Mouse (Mus musculus): ENCODE data around the gene Spsb1.

Gene Spsb1

DNA sequence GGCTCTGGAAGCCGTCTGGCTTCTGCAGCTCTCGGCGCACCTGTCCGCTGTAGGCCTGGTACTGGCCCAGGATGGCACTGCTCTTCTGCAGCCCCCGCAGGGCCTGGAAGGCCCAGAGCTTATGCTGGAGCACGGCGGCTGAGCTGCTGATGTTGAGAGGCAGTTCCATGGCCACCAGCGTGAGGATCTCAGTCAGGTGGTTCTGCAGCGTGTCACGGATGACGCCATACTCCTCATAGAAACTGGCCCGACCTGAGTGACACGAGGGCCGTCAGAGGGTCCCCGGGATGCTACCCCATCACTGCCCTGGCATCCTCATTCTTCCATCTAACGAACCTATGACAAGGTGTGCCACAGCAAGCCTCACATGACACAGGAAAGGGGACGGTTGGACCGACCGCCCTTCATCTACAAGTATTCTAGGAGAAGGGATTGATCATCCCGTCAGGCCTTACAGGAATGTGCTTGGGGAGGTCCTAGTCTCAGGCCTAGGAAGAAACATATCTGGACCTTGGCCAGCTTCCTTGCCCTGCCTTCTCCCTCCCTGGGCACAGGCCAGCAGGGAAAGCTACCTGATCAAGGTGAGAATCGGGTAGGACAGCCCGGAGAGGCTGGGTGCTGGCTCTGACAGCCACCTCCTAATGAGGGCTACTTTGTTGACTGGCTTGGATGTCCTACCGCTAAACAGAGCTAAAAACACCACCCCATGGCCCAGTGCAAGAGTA lies 29.2 kb upstream of the Spsb1 start:
- peak; percentile 36 for DNase-seq

DNA sequence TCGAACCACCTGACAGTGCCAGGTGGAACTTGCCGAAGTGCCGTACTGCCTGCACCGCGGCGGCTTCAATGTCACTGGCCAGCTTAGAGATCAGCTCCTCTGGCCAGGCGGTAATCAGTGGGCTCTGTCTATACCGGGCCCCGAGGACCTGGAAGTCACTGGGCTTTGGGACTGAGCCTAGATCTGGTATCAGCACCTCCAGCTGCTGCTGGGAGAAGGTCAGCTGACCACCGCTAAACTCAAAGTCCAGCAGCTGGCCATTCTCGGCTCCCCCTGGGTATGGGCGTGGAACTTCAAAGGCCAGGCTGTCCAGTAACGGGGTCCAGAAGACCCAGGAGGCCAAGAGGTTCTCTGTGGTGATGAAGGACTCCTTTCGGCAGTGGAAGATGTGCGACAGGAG lies 27.3 kb upstream of the Spsb1 start:
- no peak for DNase-seq

DNA sequence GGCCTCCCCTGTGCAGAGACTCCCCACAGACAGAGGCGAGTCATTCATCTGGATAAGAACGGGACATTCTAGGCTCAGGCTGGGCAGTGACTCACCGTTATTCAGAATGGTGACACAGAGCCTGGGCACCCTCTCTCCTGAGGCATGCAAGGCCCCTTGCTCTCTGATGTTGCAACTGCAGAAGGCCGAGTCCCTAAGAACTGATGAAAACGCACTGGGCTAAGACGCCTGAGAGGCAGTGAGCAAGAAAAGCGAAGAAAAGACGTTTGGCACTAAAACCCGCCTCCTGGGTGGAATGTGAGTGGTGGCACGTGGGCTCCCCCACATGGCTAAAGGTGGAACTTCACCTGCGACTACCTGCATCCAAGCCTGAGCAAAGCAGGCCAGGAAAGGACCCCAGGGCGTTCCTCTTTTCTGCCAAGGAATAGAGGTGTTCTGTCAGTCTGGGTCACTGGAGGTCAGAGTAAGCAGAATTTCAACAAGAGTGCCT lies 25.0 kb upstream of the Spsb1 start:
- DNase-seq = peak; percentile 93

DNA sequence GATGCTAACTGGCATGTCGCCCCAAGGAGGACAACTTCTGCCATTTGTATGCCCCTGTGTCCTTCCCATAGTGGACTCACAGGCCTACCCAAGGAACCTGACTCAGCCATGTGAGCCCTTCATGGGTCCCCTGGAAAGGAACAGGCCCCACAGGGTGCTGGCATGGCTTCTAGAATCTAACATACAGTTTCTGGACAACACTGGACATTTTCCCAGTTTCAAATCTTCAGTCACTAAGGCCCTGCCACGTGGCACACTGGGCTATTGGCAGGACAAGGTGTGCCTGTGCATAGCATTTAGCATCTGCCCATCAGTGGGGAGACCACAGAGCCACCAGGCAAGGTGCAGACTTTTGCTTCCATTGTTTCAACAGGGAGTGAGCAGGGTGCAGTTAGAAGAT lies 24.0 kb upstream of the Spsb1 start:
- DNase-seq = peak; percentile 52

DNA sequence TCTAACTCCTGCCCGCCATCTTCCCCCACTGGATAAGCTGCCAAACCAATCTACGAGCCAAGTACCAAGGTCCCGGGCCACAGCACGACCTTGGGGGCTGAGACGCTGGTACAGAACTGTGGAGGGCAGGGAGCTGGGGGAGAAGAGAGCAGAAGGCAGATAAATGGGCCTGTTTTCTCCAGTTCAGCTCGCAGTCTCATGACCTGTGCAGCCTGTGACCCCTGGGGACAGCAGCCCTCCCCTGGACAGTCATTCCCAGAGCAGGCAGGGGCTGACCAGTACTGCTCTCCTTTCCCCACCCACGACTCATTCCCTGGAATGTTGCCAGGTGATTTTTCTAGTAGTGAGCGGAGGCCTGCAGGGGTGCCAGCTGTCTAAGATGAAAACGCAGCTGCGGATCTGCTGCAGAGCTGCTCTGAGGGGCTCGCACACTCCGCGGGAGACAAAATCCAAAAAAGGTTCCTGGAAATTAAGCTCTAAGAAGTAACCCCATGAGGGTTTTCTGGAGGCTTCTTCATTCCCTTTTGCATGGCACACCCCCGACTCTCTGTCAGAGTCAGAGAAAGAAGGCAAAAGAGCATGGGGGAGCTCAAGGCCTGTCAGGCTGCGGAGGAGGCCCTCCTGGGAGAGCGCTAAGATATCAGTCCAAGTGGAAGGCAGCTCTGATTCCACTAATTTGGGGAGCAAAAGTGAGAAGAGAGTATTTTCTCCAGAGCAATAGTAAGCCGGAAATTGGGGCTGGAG lies 23.1 kb upstream of the Spsb1 start:
- no peak for DNase-seq

DNA sequence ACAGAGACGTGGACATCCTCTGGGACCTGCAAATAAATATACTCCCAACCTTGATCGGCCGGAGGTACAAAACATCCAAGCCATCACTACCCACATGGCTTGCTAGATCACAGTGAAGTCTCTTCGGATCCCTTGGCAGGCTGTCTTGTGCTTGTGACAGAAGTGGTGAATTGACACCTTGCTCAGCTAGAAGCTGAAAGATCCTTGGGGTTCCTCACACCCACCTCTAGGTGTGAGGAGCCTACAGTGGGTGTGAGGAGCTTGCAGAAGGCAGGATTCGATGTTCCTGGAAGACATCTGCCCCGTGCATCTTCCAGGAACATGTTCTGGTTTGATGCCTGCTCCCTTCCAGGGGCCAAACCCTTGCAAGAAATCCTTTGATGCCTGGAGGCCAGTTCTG lies 22.3 kb upstream of the Spsb1 start:
- no peak for DNase-seq

DNA sequence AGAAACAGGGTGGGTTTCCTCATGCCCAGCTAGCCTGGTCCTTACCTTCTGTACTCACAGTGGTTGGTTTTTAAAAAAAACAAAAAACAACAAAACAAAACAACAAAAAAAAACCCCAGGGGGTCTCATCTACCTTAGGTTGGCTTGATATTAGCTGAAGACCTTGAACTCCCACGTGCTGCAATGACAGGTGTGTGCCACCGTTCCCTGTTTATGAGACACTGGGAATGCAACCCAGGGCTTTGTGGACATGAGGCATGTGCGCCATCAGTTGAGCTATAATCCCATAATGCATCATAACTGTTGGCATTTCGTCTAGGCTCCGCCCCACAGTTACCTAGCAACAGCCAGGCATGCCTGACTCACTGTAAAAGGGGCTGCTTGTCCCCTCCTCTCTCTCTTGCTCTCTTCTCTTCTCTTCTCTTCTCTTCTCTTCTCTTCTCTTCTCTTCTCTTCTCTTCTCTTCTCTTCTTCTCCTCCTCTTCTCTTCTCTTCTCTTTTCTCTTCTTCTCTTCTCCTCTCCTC lies 20.9 kb upstream of the Spsb1 start:
- DNase-seq = no peak

DNA sequence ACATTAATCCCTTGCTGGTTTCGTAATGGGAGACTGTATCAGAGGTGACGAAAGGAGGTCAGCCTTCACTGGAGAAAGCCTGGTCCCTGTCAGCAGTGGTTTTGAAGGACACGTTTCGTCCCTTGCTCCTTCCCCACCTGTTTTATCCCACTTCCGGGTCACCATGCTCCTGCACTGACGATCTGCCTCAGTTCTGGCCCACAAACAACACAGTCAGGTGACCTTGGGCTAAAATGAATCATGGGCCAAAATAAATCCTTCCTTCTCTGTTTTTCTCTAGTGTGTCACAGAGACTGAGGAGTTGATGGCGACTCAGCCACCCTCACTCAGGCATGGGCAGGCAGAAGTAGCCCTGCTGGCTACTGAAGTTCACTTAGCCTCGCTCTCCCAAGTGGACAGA lies 20.4 kb upstream of the Spsb1 start:
- DNase-seq = no peak

DNA sequence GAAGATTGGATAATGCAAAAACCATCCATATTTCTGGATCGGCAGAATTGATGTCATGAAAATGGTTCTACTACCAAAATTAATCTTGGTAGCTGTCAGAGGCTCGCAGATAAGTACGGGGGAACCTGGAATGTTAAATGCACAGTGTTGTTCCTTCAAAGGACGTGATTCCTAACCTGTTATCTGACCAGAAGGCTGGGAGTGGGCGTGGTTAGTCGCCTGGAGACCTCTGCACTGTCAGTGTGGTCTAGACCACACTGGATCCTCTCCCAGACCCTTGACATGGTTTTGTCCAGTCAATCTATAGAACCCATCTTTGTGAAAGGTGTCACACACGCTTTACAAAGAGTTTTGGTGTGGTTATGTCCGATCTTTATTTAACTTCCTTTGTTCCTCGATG lies 16.6 kb upstream of the Spsb1 start:
- DNase-seq = no peak

DNA sequence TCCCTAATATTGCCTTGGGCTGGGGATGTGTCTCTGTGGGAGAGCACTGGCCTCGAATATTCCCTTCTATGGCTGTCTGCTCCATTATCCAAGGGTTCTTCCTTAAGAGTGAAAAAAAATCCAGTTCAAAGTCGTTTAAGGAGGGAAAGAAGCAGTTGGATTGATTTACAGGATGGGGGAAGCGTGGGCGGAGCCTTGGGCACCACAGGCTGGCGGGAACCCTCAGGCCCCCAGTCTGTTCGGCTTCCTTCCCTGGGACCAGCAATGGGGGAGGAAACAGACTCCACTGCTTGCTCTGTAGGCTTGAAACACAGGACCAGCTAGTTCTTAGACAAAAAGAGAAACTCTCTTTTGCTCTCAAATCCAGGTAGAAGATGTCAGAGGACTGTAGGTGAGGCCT lies 13.7 kb upstream of the Spsb1 start:
- no peak for DNase-seq

DNA sequence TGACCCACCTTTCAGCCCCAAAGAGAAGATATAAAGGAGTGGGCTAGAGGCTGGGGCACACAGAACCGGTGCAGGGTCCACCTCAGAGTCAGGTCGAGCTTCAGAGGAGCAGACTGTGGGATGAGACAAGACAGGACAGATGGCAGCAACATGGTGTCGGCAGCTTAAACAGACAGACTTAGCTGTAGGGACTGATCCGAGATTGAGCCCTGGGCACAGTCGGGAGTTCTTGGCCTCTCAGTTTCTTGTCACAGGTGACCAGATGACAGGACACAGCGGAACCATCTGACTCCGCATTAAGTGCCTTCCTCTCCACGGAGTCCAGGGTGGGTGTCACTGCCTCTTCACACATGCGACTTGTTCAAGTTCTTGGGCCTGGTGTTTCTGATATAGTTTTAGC lies 12.1 kb upstream of the Spsb1 start:
- no peak for DNase-seq

DNA sequence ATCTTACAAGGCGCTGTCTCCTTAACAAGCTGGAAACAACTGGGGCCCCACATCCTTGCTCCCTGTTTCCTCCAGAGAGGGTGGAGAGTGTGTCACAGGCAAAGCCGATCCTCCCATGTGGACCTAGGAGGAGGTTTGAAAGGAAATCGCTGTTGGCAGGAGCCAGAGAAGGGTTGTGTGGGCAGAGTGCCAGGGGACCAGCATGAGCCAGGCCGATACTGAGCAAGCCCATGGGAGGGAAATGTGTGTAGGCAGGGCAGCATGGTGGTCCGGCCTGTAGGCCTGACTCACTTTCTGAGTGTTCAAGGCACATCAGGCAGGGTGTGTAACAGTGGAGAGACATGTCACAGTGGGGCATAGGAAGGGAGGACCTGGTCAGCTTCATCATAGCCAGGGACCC lies 11.4 kb upstream of the Spsb1 start:
- DNase-seq = peak; percentile 48

DNA sequence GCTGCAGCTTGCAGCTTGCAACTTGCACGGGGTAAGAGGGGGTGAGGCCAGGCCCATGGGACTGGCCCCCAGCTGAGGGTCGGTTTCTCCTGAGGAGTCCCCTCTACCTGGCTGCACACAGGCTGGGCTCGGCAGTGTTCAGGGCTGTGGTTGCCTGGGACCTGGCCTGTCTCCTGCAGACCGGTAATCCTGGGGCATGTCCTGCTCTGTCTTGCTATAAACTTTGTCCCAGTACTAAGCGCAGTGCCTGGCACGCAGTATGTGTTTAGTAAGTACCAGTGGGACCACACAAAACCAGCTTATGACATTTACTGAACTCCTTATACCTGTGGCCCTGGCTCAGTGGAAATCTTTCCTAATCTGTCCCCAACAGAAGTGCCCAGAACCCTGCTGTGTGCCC lies 10.8 kb upstream of the Spsb1 start:
- DNase-seq = no peak

DNA sequence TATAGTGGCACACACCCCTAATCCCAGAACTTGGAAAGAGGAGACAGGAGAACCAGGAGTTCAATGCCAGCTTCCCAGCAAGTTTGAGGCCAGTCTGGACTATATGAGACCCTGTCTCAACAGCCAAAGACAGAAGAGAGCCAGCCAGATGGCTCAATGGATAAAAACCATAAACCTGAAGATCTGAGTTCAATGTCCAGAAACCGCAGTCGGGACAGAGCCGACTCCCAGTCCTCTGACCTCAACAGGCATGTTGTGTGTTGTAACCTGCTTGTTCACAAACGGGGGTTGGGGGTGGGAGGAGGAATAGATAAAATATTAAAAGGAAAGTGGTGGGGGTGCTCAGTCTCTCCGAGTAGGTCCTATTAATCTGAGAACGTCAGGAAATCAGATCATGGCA lies 10.4 kb upstream of the Spsb1 start:
- no peak for DNase-seq

DNA sequence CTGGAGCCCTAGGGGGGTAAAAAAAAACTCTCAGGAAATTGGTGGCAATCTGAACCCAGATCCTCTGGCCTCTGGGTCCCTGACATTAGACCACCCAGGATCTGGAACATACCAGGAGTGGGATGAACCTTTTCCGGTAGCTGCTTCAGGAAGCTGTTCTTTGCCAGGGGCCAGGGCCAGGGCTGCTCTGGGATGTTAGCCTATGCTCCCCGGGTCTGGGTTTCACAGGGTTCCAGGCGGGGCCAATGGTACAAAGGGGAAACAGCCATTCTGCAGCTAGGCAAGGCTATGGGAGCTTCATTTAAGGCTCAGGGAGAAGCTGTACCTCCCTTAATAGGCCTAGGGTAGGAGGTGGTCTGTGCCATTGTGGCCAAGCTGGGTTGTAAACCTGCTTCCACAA lies 9.9 kb upstream of the Spsb1 start:
- DNase-seq = no peak

DNA sequence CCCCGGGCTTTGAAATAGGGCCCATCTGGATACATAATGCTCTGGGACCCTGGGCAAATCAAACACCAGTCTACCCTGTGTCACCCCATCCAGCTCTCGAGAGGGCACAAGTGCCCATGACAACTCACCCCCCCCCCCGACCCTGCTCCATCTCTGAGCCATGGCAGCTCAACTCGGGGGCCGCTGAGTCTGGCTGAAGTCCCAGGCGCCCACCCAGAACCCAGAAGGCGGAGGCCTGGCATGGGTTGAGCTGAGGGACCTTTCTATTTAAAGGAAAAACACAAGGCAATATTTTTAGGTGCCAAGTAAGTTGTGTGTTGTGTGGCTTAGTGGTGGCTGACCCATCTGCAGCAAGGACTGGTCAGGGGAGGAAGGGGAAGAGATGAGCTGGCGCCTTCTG lies 9.4 kb upstream of the Spsb1 start:
- DNase-seq = no peak

DNA sequence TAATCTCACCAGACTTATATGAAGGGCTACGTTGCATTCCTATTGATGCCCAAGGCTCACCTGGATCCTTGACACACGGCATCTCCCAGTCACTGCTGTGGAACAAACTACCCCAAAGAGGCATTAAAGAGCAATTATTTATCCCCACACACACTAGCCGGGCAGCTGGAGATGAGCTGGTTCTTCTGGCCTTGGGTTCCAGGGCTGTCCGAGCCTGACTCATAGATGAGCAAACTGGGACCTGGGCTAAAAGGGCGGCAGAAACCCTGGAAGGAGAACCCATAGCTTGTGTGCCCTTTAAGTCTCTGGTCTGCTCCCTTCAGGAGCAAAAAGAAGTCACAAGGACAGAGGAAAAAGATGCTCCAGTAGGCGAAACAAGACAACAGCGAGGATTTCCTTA lies 5.5 kb upstream of the Spsb1 start:
- DNase-seq = no peak

DNA sequence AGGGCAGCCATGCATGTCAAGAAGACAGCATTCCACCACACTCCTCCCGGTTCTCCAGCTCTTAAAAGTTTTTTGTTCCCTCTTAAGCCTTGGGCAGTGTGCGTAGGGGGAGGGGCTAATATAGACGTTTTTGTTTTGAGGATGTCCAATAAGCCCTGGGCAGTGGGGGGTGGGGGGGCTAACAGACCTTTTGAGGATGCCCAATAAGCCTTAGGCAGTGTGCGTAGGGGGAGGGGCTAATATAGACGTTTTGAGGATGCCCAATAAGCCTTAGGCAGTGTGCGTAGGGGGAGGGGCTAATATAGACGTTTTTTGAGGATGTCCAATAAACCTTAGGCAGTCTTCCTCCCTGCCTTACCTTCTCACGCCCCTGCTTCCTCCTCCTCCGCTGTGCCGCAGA lies 5.0 kb upstream of the Spsb1 start:
- DNase-seq = no peak

DNA sequence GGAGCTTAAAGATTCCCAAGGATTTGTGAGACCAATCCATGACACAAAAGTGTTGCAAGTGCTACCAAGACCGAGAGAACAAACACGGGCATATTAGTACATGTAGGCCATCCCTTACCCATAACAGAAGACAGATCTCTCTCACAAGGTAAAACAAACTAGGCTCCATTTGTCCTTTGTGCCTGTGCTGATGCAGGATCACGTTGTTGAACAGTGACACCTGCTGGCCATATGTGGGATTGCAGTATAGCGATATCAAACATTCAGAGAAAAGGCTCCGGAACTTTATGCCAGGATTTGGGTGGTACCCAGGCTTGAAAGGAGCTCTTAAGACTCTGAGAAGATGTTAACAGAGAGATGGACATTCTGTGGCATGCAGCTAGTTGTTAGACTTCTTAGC lies 3.7 kb upstream of the Spsb1 start:
- DNase-seq = peak; percentile 87

DNA sequence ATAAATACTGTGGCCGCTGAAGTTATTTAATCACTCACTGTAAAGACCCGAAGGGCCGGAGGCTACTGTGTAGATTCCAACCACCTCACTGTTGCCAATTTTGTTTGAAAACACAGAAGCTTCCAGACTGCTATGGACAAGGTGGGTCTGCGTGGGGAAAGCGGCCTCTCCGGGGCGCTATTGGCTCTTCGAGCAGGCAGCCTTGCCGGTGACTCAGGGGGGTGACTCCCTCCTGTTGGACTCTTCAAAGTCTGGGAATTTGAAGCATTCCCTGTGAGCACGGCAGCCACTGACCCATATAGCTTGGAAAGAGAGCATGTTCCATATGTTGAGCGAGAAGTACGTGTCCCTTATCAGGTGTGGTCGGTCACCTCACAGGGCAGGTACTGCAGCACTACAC lies 1.2 kb upstream of the Spsb1 start:
- no peak for DNase-seq

DNA sequence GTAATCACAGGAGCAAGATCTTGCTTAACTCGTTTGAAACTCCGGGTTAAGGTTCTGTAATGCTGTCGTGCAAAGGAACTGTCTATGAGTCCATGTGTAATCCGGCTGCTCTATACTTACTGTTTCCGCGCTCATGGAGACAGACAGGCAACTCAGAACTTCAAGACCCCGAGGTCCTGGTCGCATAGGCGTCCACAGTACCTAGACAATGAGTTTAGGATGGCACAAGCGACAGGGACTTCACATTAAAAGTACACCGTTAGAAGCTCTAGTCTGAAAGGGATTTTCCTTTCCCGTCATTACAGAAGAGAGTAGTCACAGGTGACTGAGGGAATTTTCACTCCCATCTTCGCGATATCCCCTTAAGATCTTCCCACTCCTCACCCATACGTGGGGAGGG lies 788 bp upstream of the Spsb1 start:
- DNase-seq = no peak

DNA sequence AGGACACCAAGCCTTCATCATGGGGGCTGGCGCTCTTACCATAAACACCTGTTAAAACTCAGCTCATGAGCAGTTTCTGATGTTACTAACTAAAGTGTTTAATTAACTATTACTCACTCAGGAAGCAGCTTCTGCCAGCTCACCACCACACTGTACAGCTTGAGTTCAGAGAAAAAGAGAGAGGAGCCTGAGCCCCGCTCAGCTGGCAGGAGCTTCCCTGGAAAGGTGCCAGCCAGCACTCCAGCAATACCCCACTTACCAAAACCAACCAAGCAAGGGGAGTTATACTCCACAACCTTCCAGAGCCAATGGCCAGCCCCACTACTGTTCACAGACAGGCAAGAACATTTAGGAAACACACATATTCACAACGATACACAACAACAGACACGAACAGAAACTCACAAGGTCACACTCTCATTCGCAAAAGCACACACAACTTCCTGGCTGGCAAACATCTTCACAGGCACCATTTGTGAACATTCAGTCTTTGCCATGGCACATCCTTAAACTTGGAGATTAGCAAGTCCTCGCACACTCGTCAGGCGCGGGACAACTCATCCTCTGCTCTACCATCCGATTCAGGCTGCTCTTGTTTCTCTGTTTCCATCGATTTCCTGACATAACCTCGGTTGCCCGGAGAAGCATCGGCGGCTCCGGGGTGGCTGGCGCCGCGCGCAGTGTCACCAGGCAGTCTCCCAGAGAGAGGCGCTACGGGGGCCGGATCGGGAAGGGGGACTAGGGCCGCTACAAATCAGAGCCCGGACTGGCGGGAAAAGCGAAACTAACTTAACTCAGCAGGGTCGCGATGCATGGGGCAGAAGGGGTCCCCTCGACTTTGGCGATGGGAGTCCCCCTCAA lies 992 bp downstream of the Spsb1 start:
- DNase-seq = no peak

DNA sequence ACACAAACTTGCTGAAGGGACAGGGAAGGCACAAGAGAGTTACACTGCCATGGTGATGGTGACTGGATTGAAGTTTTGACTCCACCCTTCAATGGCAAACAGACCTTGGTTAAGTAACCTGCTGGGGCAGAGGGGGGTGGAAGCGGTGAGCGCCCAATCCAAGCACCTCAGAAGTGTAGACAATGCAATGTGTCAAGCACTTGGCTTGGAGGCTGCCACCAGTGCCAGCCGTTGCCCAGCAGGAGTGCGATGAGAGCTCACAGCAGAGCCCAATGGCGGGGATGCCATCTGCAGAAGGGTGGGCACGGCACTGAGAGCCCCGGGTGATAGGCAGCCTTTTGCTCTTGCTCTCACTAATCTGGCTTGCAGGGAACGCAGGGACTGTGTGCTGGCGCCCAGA lies 2.6 kb downstream of the Spsb1 start:
- no peak for DNase-seq

DNA sequence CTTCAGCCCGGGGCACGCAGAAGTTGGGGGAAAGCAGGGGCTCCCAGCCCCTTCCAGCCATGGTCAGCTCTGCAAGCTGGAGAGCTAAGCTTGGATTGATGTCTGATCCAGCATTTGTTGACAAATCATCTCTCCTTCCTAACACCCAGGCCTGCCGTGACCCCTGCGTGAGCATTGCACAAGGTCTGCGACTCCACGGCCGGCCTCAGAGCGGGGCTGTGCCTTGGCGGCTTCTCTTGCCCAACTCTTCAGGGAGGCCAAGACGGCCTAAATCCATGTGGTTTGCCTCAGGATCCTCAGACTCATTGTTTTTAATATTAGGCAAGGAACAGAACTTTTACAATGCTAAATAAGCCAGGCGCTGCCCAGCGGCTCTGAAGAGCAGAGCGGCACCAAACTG lies 3.6 kb downstream of the Spsb1 start:
- no peak for DNase-seq

Data from cerebellum, adult 9-10 months (tissue).